Mouse (Mus musculus) forebrain, embryonic 14.5 days (tissue): ENCODE results near the gene Prkra. TPM values are rescaled to one million over a fixed set of nuclear protein-coding genes. Genes with fewer than 3 reads are reported as not detected.

ENCODE experiments used
- ATAC-seq: fragments of 200-750 bp; cut with Nextera tagmentation; 2 replicates; pipeline ENCODE4 v1.8.0; 2017; ENCODE audit warnings: mild to moderate bottlenecking, moderate library complexity
- DNase-seq: peaks from one replicate; pipeline ENCODE4 v3.0.0-alpha.2; 2015; ENCODE audit warnings: low spot score
- H3K27ac ChIP-seq: fragments of 300-500 bp; sonication (generic); 2 replicates; pipeline ENCODE4 v1.5.1; 2014; ENCODE audit warnings: low read depth, mild to moderate bottlenecking, control low read depth, low read length, moderate library complexity
- H3K27me3 ChIP-seq: fragments of 300-500 bp; sonication (generic); replicated peaks from 2 replicates; pipeline ENCODE4 v1.6.1; 2014; ENCODE audit warnings: low read length, control low read depth, mixed read lengths; ENCODE audit not compliant: control insufficient read depth, insufficient read depth
- H3K36me3 ChIP-seq: fragments of 300-500 bp; sonication (generic); 2 replicates; pipeline ENCODE4 v1.6.1; 2014; ENCODE audit warnings: low read length, control low read depth; ENCODE audit not compliant: control insufficient read depth, insufficient read depth
- H3K4me1 ChIP-seq: fragments of 300-500 bp; sonication (generic); 2 replicates; pipeline ENCODE4 v1.6.1; 2014; ENCODE audit warnings: antibody characterized with exemption, low read length, control low read depth; ENCODE audit not compliant: control insufficient read depth, insufficient read depth
- H3K4me2 ChIP-seq: fragments of 300-500 bp; sonication (generic); 2 replicates; pipeline ENCODE4 v1.6.1; 2014; ENCODE audit warnings: mild to moderate bottlenecking, control low read depth, low read length
- H3K4me3 ChIP-seq: fragments of 300-500 bp; sonication (generic); 2 replicates; pipeline ENCODE4 v1.5.1; 2014; ENCODE audit warnings: low read depth, low read length, control low read depth
- H3K9ac ChIP-seq: fragments of 300-500 bp; sonication (generic); 2 replicates; pipeline ENCODE4 v1.6.1; 2014; ENCODE audit warnings: mild to moderate bottlenecking, low read length, control low read depth, moderate library complexity
- H3K9me3 ChIP-seq: fragments of 300-500 bp; sonication (generic); replicated peaks from 2 replicates; pipeline ENCODE4 v1.6.1; 2016; ENCODE audit warnings: low read length, control low read depth, mixed read lengths; ENCODE audit not compliant: control insufficient read depth
- WGBS: fragments of 180-500 bp; shearing (Covaris S2); extraction: QIAGEN DNeasy Blood & Tissue Kit; methylation state at CpG from one replicate; pipeline ENCODE4 v1.1.7; 2014; 5-methylcytosine and 5-hydroxymethylcytosine counted together
- polyA plus RNA-seq: library from polyadenylated mRNA; unstranded; fragments of >200 nt; fragmentation: Nextera tagmentation; extraction: Ambion mirVana; gene quantifications from 2 replicates; pipeline ENCODE4 v1.2.1, GENCODE M21; 2014

Prkra gene
- polyA plus RNA-seq, 1 experiment from 2014 or later: 112 TPM

- Histone ChIP-seq H3K27me3 (no peaks in the 10 kb centered on the region), H3K36me3 (peaks cover 10% of the 10 kb centered on the region), H3K9ac (peak overlapping the region; percentile 91), H3K4me3 (peak overlapping the region; percentile 87), H3K9me3 (no peaks in the 10 kb centered on the region), H3K4me2 (peak overlapping the region; percentile 71), H3K27ac (0 out of 2 replicates have a peak overlapping the region, but pooled peaks have one; percentile 5), H3K4me1 (peaks cover 17% of the 10 kb centered on the region)
- ATAC-seq (no peak), DNase-seq (no peak)
- WGBS: 52% methylated on average over 13 of the region's 13 CpGs
Measured at GRCm38 (mm10) chr2:76676401-76677226, 28.8 kb upstream of the Prkra start.

- H3K27ac ChIP-seq: no peak overlapping the region
- H3K9ac ChIP-seq: peak overlapping the region; percentile 91
- ATAC-seq (no peak), DNase-seq (peak; percentile 10)
- H3K36me3 ChIP-seq: peaks cover 10% of the 10 kb centered on the region
- no peaks in the 10 kb centered on the region for H3K27me3 ChIP-seq
- H3K4me2 ChIP-seq: peak overlapping the region; percentile 71
- H3K9me3 ChIP-seq: no peaks in the 10 kb centered on the region
- peaks cover 18% of the 10 kb centered on the region for H3K4me1 ChIP-seq
- peak overlapping the region; percentile 87 for H3K4me3 ChIP-seq
- 4% methylated on average over 4 of the region's 4 CpGs for WGBS
Measured at GRCm38 (mm10) chr2:76675949-76676348, 28.1 kb upstream of the Prkra start.

DNA sequence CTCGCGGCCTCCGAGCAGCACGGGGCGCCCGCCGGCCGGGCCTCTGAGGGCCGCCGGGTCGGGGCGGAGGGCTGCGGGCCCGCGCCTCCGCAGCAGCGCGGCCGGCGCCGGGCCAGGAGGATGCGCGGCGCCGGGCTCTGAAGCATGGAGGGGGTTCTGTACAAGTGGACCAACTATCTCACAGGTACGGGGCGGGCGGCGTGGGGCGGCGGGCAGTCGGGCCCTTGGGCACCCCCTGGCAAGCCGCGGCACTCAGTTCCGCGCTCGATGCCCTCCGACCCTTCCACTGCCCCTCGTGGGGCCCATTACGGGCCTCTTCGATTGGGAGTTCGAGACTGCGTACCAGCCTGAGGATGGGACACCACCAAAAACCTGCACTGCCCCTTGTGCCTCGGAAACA, 27.6 kb upstream of the Prkra start:
- Histone ChIP-seq H3K36me3 (peaks cover 8% of the 10 kb centered on the region), H3K4me3 (peak overlapping the region; percentile 87), H3K9ac (peak overlapping the region; percentile 91), H3K9me3 (no peaks in the 10 kb centered on the region), H3K4me1 (peaks cover 18% of the 10 kb centered on the region), H3K4me2 (peak overlapping the region; percentile 71), H3K27me3 (no peaks in the 10 kb centered on the region), H3K27ac (peak overlapping the region; percentile 74; the same call in 1 of the 2 replicates)
- ATAC-seq (peak; percentile 40), DNase-seq (no peak)
- under 1% methylated on average over 34 of the region's 44 CpGs for WGBS

- Histone ChIP-seq H3K36me3 (peaks cover 3% of the 10 kb centered on the region; the same call in 1 of the 2 replicates), H3K9me3 (no peaks in the 10 kb centered on the region), H3K9ac (peak within 1 kb of the TSS; percentile 91), H3K4me3 (peak within 1 kb of the TSS; percentile 87), H3K27ac (peak within 1 kb of the TSS; percentile 74; the same call in 1 of the 2 replicates), H3K4me1 (peaks cover 18% of the 10 kb centered on the region), H3K27me3 (no peaks in the 10 kb centered on the region), H3K4me2 (peak within 1 kb of the TSS; percentile 71)
- ATAC-seq (peak; percentile 71), DNase-seq (peak; percentile 82)
- WGBS: 5% methylated on average over 38 of the region's 52 CpGs
Measured at GRCm38 (mm10) chr2:76674725-76675427, 27.1 kb upstream of the Prkra start, which contains the start of gene Plekha3. Plekha3 (plus strand) TSS chr2:76675281.

DNA sequence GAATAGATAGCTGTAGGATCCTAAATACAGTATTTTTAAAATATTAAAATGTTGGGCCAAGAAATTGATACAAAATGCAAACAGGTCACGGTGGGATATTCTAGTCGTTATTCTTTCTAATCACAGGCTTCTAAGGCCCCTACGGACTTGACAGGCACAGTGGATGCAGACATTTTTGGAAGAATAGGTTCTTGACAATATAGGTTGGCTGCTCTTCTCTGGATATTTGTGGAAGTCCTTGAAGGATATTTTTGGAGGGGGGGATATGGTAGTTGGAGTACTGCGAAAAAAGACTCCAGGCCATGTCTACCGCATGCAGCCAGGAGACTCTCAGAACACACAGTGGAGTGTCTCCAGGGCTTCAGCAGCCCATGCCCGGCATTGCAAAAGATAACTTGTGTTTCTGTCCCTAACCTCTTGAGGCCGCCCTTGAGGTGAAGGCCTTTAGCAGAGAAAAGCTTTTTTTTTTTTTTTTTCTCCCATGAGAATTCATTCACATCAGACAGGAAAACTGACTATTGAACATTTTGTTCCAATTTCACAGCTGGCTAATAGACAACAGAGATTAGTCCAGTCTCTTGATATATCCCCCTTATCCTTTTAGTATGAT, 25.8 kb upstream of the Prkra start:
- H3K9ac ChIP-seq: peak overlapping the region; percentile 54
- no peaks in the 10 kb centered on the region for H3K27me3 ChIP-seq
- peak overlapping the region; percentile 32 for H3K4me3 ChIP-seq
- ATAC-seq (no peak), DNase-seq (peak; percentile 52)
- 39% methylated on average over 7 of the region's 7 CpGs for WGBS
- peak overlapping the region; percentile 10; the same call in 1 of the 2 replicates for H3K27ac ChIP-seq
- no peaks in the 10 kb centered on the region for H3K36me3 ChIP-seq
- H3K4me2 ChIP-seq: peak overlapping the region; percentile 51
- H3K4me1 ChIP-seq: peaks cover 18% of the 10 kb centered on the region
- no peaks in the 10 kb centered on the region for H3K9me3 ChIP-seq

DNA sequence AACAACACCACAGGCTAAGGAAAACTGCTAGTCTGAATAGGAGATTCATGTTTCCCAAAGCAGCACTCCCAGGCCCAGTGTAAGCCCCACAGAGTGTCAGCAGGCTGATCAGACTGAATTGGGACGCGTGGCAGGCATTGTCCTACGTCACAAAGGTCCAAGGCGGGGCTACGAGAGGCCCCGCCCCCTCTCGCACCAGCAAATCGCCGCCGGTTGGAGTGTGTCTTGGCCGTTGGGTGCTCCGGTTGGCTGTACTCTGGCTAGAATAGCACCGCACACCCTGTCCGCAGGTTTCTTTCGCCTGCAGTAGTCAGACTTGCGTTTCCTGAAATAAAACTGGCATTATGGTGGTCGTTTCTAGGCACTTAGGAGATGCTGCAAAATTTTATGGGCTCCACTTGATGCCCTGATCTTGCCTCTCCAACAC, 25.2 kb upstream of the Prkra start, which contains the start of gene Fkbp7:
Gene Fkbp7 (minus strand): TSS at position 151 of the 427 bp plus-strand sequence.
- peak within 1 kb of the TSS; percentile 54 for H3K9ac ChIP-seq

DNA sequence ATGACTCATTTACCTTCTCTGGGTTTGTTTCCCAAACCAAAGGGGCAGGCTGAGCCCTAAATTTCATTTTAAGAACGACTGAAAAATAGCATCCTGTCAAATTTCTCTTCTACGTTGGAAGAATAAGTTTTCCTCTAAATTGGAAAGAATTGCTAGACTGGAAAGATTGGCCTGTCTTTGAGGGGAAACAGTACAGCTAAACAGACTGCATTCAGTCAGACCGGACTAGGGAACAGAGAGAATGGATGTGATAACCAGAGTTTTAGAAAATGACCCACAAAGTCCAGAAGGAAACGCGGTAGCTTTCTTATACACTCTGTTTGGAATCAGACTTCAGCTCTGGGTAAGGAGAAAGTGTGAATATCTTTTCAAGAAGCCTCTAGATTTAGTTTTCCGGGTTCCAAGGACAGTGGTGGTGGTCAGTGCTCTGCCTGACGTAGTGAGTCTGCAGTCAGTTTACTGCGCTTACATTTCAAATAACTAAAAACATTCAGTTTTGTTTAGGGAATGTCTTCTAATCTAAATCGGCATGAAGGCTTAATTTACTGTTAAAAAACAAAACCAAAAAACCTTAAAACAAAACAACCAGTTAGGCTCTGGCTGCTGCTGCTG, 24.4 kb upstream of the Prkra start:
- H3K27ac ChIP-seq: no peak overlapping the region
- DNase-seq: peak; percentile 18
- H3K27me3 ChIP-seq: no peaks in the 10 kb centered on the region
- peaks cover 18% of the 10 kb centered on the region for H3K4me1 ChIP-seq
- ATAC-seq: no peak
- peak overlapping the region; percentile 54 for H3K9ac ChIP-seq
- no peaks in the 10 kb centered on the region for H3K9me3 ChIP-seq
- peak overlapping the region; percentile 51 for H3K4me2 ChIP-seq
- 38% methylated on average over 9 of the region's 9 CpGs for WGBS
- H3K4me3 ChIP-seq: peak overlapping the region; percentile 32
- H3K36me3 ChIP-seq: peaks cover under 1% of the 10 kb centered on the region

More for the DNA sequence above, 25.2 kb upstream of the Prkra start, which contains the start of gene Fkbp7:
- ATAC-seq (peak; percentile 95), DNase-seq (peak; percentile 95)
- Histone ChIP-seq H3K4me2 (peak within 1 kb of the TSS; percentile 51), H3K4me1 (peaks cover 18% of the 10 kb centered on the region), H3K27ac (peak within 1 kb of the TSS; percentile 10; the same call in 1 of the 2 replicates), H3K4me3 (peak within 1 kb of the TSS; percentile 32), H3K36me3 (no peaks in the 10 kb centered on the region), H3K27me3 (no peaks in the 10 kb centered on the region), H3K9me3 (no peaks in the 10 kb centered on the region)
- under 1% methylated on average over 17 of the region's 17 CpGs for WGBS

DNA sequence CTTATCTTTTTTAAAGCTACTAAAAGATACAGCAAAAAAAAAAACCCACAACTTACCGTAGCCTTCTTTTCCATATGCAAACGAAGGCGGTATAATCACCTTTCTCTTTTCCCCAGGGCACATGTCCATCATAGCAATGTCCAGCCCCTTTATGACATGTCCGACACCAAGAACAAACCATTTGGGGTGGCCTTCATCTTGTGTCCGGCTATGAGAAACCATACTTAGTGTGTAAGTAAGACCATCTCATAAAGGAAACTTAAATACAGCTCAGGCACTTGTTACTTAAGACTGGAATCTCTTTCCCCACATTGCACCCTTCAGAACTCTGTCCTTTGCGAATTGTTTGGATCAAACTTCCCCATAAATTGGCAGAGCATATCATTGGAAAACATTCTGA, 23.8 kb upstream of the Prkra start:
- ATAC-seq (no peak), DNase-seq (no peak)
- H3K4me3 ChIP-seq: peak overlapping the region; percentile 32
- H3K4me1 ChIP-seq: peaks cover 15% of the 10 kb centered on the region
- no peaks in the 10 kb centered on the region for H3K9me3 ChIP-seq
- 88% methylated on average over 6 of the region's 6 CpGs for WGBS
- peak overlapping the region; percentile 51 for H3K4me2 ChIP-seq
- peak overlapping the region; percentile 54 for H3K9ac ChIP-seq
- peaks cover 5% of the 10 kb centered on the region for H3K36me3 ChIP-seq
- no peaks in the 10 kb centered on the region for H3K27me3 ChIP-seq
- no peak overlapping the region for H3K27ac ChIP-seq
